Mouse (Mus musculus) midbrain, embryonic 15.5 days (tissue): ENCODE measurements around the gene Ehbp1. TPM values are rescaled to one million over a fixed set of nuclear protein-coding genes. Genes with fewer than 3 reads are reported as not detected.

ENCODE experiments used
- ATAC-seq: fragments of 200-750 bp; cut with Nextera tagmentation; replicated peaks from 2 replicates; pipeline ENCODE4 v1.8.0; 2017; ENCODE audit warnings: moderate TSS enrichment
- H3K27ac ChIP-seq: fragments of 300-500 bp; sonication (generic); 2 replicates; pipeline ENCODE4 v1.5.1; 2015; ENCODE audit warnings: mild to moderate bottlenecking, inconsistent platforms
- H3K27me3 ChIP-seq: fragments of 300-500 bp; sonication (generic); replicated peaks from 2 replicates; pipeline ENCODE4 v1.6.1; 2015; ENCODE audit warnings: inconsistent platforms
- H3K36me3 ChIP-seq: fragments of 300-500 bp; sonication (generic); replicated peaks from 2 replicates; pipeline ENCODE4 v1.6.1; 2015; ENCODE audit warnings: inconsistent platforms
- H3K4me1 ChIP-seq: fragments of 300-500 bp; sonication (generic); 2 replicates; pipeline ENCODE4 v1.6.1; 2015; ENCODE audit warnings: inconsistent platforms
- H3K4me2 ChIP-seq: fragments of 300-500 bp; sonication (generic); 2 replicates; pipeline ENCODE4 v1.6.1; 2015; ENCODE audit warnings: inconsistent platforms, mild to moderate bottlenecking, moderate library complexity
- H3K4me3 ChIP-seq: fragments of 300-500 bp; sonication (generic); 2 replicates; pipeline ENCODE4 v1.5.1; 2015; ENCODE audit warnings: mild to moderate bottlenecking, inconsistent platforms
- H3K9ac ChIP-seq: fragments of 300-500 bp; sonication (generic); 2 replicates; pipeline ENCODE4 v1.6.1; 2015; ENCODE audit warnings: mild to moderate bottlenecking, inconsistent platforms
- H3K9me3 ChIP-seq: fragments of 300-500 bp; sonication (generic); 2 replicates; pipeline ENCODE4 v1.6.1; 2016; ENCODE audit warnings: inconsistent platforms
- WGBS: fragments of 180-500 bp; shearing (Covaris S2); methylation state at CpG from one replicate; pipeline ENCODE4 v1.1.7; 2015; ENCODE audit warnings: mixed read lengths; 5-methylcytosine and 5-hydroxymethylcytosine counted together
- polyA plus RNA-seq: library from polyadenylated mRNA; unstranded; fragments of >200 nt; fragmentation: Nextera tagmentation; extraction: Ambion mirVana; gene quantifications from 2 replicates; pipeline ENCODE4 v1.2.1, GENCODE M21; 2015

The Ehbp1 gene
- polyA plus RNA-seq, 1 experiment from 2014 or later = 26.1 TPM

- H3K27ac ChIP-seq = no peak overlapping the region
- 14% methylated on average over 1 of the region's 1 CpGs for WGBS
- H3K36me3 ChIP-seq = no peaks in the 10 kb centered on the region
- peaks cover 10% of the 10 kb centered on the region for H3K4me1 ChIP-seq
- no peaks in the 10 kb centered on the region for H3K9me3 ChIP-seq
- H3K4me3 ChIP-seq = no peak overlapping the region
- no peak overlapping the region for H3K9ac ChIP-seq
- no peak overlapping the region for H3K4me2 ChIP-seq
- peak; percentile 88 for ATAC-seq
- no peaks in the 10 kb centered on the region for H3K27me3 ChIP-seq
Measured at GRCm38 (mm10) chr11:22206611-22207010, 135.5 kb downstream of the Ehbp1 start.

- Histone ChIP-seq H3K9ac (no peak overlapping the region), H3K36me3 (no peaks in the 10 kb centered on the region), H3K4me1 (peaks cover 10% of the 10 kb centered on the region), H3K4me3 (no peak overlapping the region), H3K4me2 (no peak overlapping the region), H3K27ac (no peak overlapping the region), H3K27me3 (no peaks in the 10 kb centered on the region), H3K9me3 (no peaks in the 10 kb centered on the region)
- peak; percentile 53 for ATAC-seq
- 14% methylated on average over 2 of the region's 2 CpGs for WGBS
Measured at GRCm38 (mm10) chr11:22206191-22206590, 135.9 kb downstream of the Ehbp1 start.

GRCm38 (mm10) chr11:22203413-22203812 lies 138.7 kb downstream of the Ehbp1 start:
- WGBS = 92% methylated on average over 5 of the region's 5 CpGs
- Histone ChIP-seq H3K9ac (no peak overlapping the region), H3K4me3 (no peak overlapping the region), H3K36me3 (no peaks in the 10 kb centered on the region), H3K27me3 (no peaks in the 10 kb centered on the region), H3K4me2 (no peak overlapping the region), H3K27ac (no peak overlapping the region), H3K9me3 (no peaks in the 10 kb centered on the region), H3K4me1 (peaks cover 10% of the 10 kb centered on the region)
- ATAC-seq = no peak

GRCm38 (mm10) chr11:22201125-22201524 lies 141.0 kb downstream of the Ehbp1 start:
- Histone ChIP-seq H3K4me1 (peaks cover 5% of the 10 kb centered on the region; the same call in 1 of the 2 replicates), H3K27me3 (no peaks in the 10 kb centered on the region), H3K9me3 (no peaks in the 10 kb centered on the region), H3K27ac (no peak overlapping the region), H3K4me2 (no peak overlapping the region), H3K4me3 (no peak overlapping the region), H3K9ac (no peak overlapping the region), H3K36me3 (no peaks in the 10 kb centered on the region)
- WGBS = 78% methylated on average over 8 of the region's 8 CpGs
- 0 out of 2 replicates have a peak, but pooled peaks have one; percentile 66 for ATAC-seq

GRCm38 (mm10) chr11:22199881-22200280 lies 142.2 kb downstream of the Ehbp1 start:
- WGBS = 37% methylated on average over 3 of the region's 3 CpGs
- Histone ChIP-seq H3K27me3 (no peaks in the 10 kb centered on the region), H3K9me3 (no peaks in the 10 kb centered on the region), H3K27ac (no peak overlapping the region), H3K9ac (no peak overlapping the region), H3K4me2 (no peak overlapping the region), H3K36me3 (no peaks in the 10 kb centered on the region), H3K4me3 (no peak overlapping the region), H3K4me1 (no peaks in the 10 kb centered on the region)
- ATAC-seq = no peak

- WGBS = 17% methylated on average over 6 of the region's 6 CpGs
- Histone ChIP-seq H3K4me3 (no peak overlapping the region), H3K9me3 (no peaks in the 10 kb centered on the region), H3K27me3 (no peaks in the 10 kb centered on the region), H3K27ac (no peak overlapping the region), H3K36me3 (no peaks in the 10 kb centered on the region), H3K4me2 (no peak overlapping the region), H3K9ac (no peak overlapping the region), H3K4me1 (no peaks in the 10 kb centered on the region)
- no peak for ATAC-seq
Measured at GRCm38 (mm10) chr11:22198406-22198805, 143.7 kb downstream of the Ehbp1 start.

- 68% methylated on average over 6 of the region's 6 CpGs for WGBS
- no peak overlapping the region for H3K27ac ChIP-seq
- H3K27me3 ChIP-seq = no peaks in the 10 kb centered on the region
- H3K4me3 ChIP-seq = no peak overlapping the region
- no peaks in the 10 kb centered on the region for H3K9me3 ChIP-seq
- no peaks in the 10 kb centered on the region for H3K4me1 ChIP-seq
- no peaks in the 10 kb centered on the region for H3K36me3 ChIP-seq
- no peak for ATAC-seq
- H3K9ac ChIP-seq = no peak overlapping the region
- no peak overlapping the region for H3K4me2 ChIP-seq
Measured at GRCm38 (mm10) chr11:22197935-22198334, 144.2 kb downstream of the Ehbp1 start.

- no peak overlapping the region for H3K4me2 ChIP-seq
- no peak overlapping the region for H3K4me3 ChIP-seq
- no peaks in the 10 kb centered on the region for H3K27me3 ChIP-seq
- no peak overlapping the region for H3K27ac ChIP-seq
- 79% methylated on average over 4 of the region's 4 CpGs for WGBS
- no peak overlapping the region for H3K9ac ChIP-seq
- no peaks in the 10 kb centered on the region for H3K36me3 ChIP-seq
- no peak for ATAC-seq
- H3K4me1 ChIP-seq = no peaks in the 10 kb centered on the region; the same call in 1 of the 2 replicates
- no peaks in the 10 kb centered on the region for H3K9me3 ChIP-seq
Measured at GRCm38 (mm10) chr11:22196776-22197175, 145.3 kb downstream of the Ehbp1 start.

- H3K4me1 ChIP-seq = no peaks in the 10 kb centered on the region; the same call in 1 of the 2 replicates
- H3K9ac ChIP-seq = no peak overlapping the region
- no peak overlapping the region for H3K27ac ChIP-seq
- H3K36me3 ChIP-seq = no peaks in the 10 kb centered on the region
- H3K4me2 ChIP-seq = no peak overlapping the region
- 79% methylated on average over 3 of the region's 3 CpGs for WGBS
- no peaks in the 10 kb centered on the region for H3K27me3 ChIP-seq
- no peak for ATAC-seq
- no peak overlapping the region for H3K4me3 ChIP-seq
- H3K9me3 ChIP-seq = no peaks in the 10 kb centered on the region
Measured at GRCm38 (mm10) chr11:22194607-22195006, 147.5 kb downstream of the Ehbp1 start.

GRCm38 (mm10) chr11:22190576-22190975 lies 151.5 kb downstream of the Ehbp1 start:
- 76% methylated on average over 3 of the region's 3 CpGs for WGBS
- no peaks in the 10 kb centered on the region for H3K36me3 ChIP-seq
- no peaks in the 10 kb centered on the region; the same call in 1 of the 2 replicates for H3K4me1 ChIP-seq
- H3K4me3 ChIP-seq = no peak overlapping the region
- H3K4me2 ChIP-seq = no peak overlapping the region
- H3K27me3 ChIP-seq = no peaks in the 10 kb centered on the region
- H3K9ac ChIP-seq = no peak overlapping the region
- no peaks in the 10 kb centered on the region for H3K9me3 ChIP-seq
- no peak overlapping the region for H3K27ac ChIP-seq
- no peak for ATAC-seq

- Histone ChIP-seq H3K4me1 (no peaks in the 10 kb centered on the region; the same call in 1 of the 2 replicates), H3K4me2 (no peak overlapping the region), H3K27me3 (no peaks in the 10 kb centered on the region), H3K4me3 (no peak overlapping the region), H3K36me3 (no peaks in the 10 kb centered on the region), H3K9me3 (no peaks in the 10 kb centered on the region), H3K27ac (no peak overlapping the region), H3K9ac (no peak overlapping the region)
- WGBS = 86% methylated on average over 3 of the region's 3 CpGs
- ATAC-seq = no peak
Measured at GRCm38 (mm10) chr11:22189970-22190369, 152.1 kb downstream of the Ehbp1 start.

GRCm38 (mm10) chr11:22181530-22182501 lies 160.3 kb downstream of the Ehbp1 start:
- no peak for ATAC-seq
- H3K27me3 ChIP-seq = no peaks in the 10 kb centered on the region
- no peaks in the 10 kb centered on the region for H3K36me3 ChIP-seq
- H3K27ac ChIP-seq = no peak overlapping the region
- H3K9me3 ChIP-seq = no peaks in the 10 kb centered on the region
- H3K4me3 ChIP-seq = no peak overlapping the region
- no peak overlapping the region for H3K9ac ChIP-seq
- H3K4me1 ChIP-seq = no peaks in the 10 kb centered on the region
- H3K4me2 ChIP-seq = no peak overlapping the region
- WGBS = 92% methylated on average over 8 of the region's 8 CpGs

GRCm38 (mm10) chr11:22180146-22180545 lies 161.9 kb downstream of the Ehbp1 start:
- H3K27ac ChIP-seq = no peak overlapping the region
- H3K4me2 ChIP-seq = no peak overlapping the region
- H3K9me3 ChIP-seq = no peaks in the 10 kb centered on the region
- no peaks in the 10 kb centered on the region for H3K4me1 ChIP-seq
- ATAC-seq = no peak
- no peaks in the 10 kb centered on the region for H3K27me3 ChIP-seq
- no peak overlapping the region for H3K4me3 ChIP-seq
- H3K36me3 ChIP-seq = no peaks in the 10 kb centered on the region
- no peak overlapping the region for H3K9ac ChIP-seq
